Mouse (Mus musculus) retina, postnatal 1 day (tissue): ENCODE data around the gene Misp.
A peak's percentile ranks its signal among the peaks of the same experiment; 100 is the strongest.

Experiments
- DNase-seq: peaks from one replicate; pipeline ENCODE4 v3.0.0-alpha.2; 2012

Misp gene

GRCm38 (mm10) chr10:79856704-79857451 is 36.1 kb downstream of the Misp start:
- no peak for DNase-seq

- DNase-seq = peak; percentile 74
Measured at GRCm38 (mm10) chr10:79857452-79857811, 36.6 kb downstream of the Misp start.

- no peak for DNase-seq
Measured at GRCm38 (mm10) chr10:79857894-79858293, 37.1 kb downstream of the Misp start.

GRCm38 (mm10) chr10:79858416-79859074 is 37.8 kb downstream of the Misp start:
- peak; percentile 60 for DNase-seq

- DNase-seq = no peak
Measured at GRCm38 (mm10) chr10:79859116-79859515, 38.3 kb downstream of the Misp start.

GRCm38 (mm10) chr10:79860079-79860911 is 39.5 kb downstream of the Misp start:
- DNase-seq = no peak

GRCm38 (mm10) chr10:79861230-79862048 is 40.6 kb downstream of the Misp start:
- DNase-seq = no peak

- no peak for DNase-seq
Measured at GRCm38 (mm10) chr10:79862049-79862788, 41.4 kb downstream of the Misp start.

GRCm38 (mm10) chr10:79862925-79863324 is 42.1 kb downstream of the Misp start:
- no peak for DNase-seq

- no peak for DNase-seq
Measured at GRCm38 (mm10) chr10:79864351-79865188, 43.8 kb downstream of the Misp start.

- no peak for DNase-seq
Measured at GRCm38 (mm10) chr10:79865189-79865601, 44.4 kb downstream of the Misp start.

- DNase-seq = peak; percentile 38
Measured at GRCm38 (mm10) chr10:79865801-79866295, 45.1 kb downstream of the Misp start.

GRCm38 (mm10) chr10:79866601-79867000 is 45.8 kb downstream of the Misp start:
- DNase-seq = no peak

GRCm38 (mm10) chr10:79871845-79872244 is 51.1 kb downstream of the Misp start:
- DNase-seq = no peak

- no peak for DNase-seq
Measured at GRCm38 (mm10) chr10:79872862-79873261, 52.1 kb downstream of the Misp start.

- DNase-seq = peak; percentile 30
Measured at GRCm38 (mm10) chr10:79873313-79873712, 52.5 kb downstream of the Misp start.

- DNase-seq = peak; percentile 46
Measured at GRCm38 (mm10) chr10:79873715-79874289, 53.0 kb downstream of the Misp start.

GRCm38 (mm10) chr10:79874290-79874862 is 53.6 kb downstream of the Misp start, which contains the start of the genes Prtn3 and Plppr3:
Prtn3 (plus strand) TSS chr10:79874476.
Plppr3 (minus strand) TSS chr10:79874634.
- peak; percentile 93 for DNase-seq

- no peak for DNase-seq
Measured at GRCm38 (mm10) chr10:79877174-79877573, 56.4 kb downstream of the Misp start.

- DNase-seq = no peak
Measured at GRCm38 (mm10) chr10:79877757-79878156, 57.0 kb downstream of the Misp start.
